Mouse (Mus musculus) heart, embryonic 16.5 days (tissue): Measurements from ENCODE around the gene Hvcn1. TPM values are rescaled to one million over a fixed set of nuclear protein-coding genes. Genes with fewer than 3 reads are reported as not detected.

ENCODE experiments used
- ATAC-seq: fragments of 200-750 bp; cut with Nextera tagmentation; replicated peaks from 2 replicates; pipeline ENCODE4 v1.8.0; 2017; ENCODE audit warnings: moderate number of reproducible peaks; ENCODE audit not compliant: insufficient read depth, low FRiP score; ENCODE audit errors: extremely low read depth
- H3K27ac ChIP-seq: fragments of 300-500 bp; sonication (generic); 2 replicates; pipeline ENCODE4 v1.5.1; 2014; ENCODE audit warnings: mild to moderate bottlenecking, low read length, control low read depth, moderate library complexity
- H3K27me3 ChIP-seq: fragments of 300-500 bp; sonication (generic); 2 replicates; pipeline ENCODE4 v1.6.1; 2014; ENCODE audit warnings: low read length, mixed read lengths; ENCODE audit not compliant: control insufficient read depth, insufficient read depth
- H3K36me3 ChIP-seq: fragments of 300-500 bp; sonication (generic); 2 replicates; pipeline ENCODE4 v1.6.1; 2014; ENCODE audit not compliant: control insufficient read depth, insufficient read depth
- H3K4me1 ChIP-seq: fragments of 300-500 bp; sonication (generic); 2 replicates; pipeline ENCODE4 v1.6.1; 2014; ENCODE audit warnings: low read length, mixed read lengths; ENCODE audit not compliant: control insufficient read depth, insufficient read depth
- H3K4me2 ChIP-seq: fragments of 300-500 bp; sonication (generic); 2 replicates; pipeline ENCODE4 v1.6.1; 2014; ENCODE audit warnings: low read depth, mild to moderate bottlenecking, control low read depth, low read length
- H3K4me3 ChIP-seq: fragments of 300-500 bp; sonication (generic); 2 replicates; pipeline ENCODE4 v1.5.1; 2014; ENCODE audit warnings: mild to moderate bottlenecking, control low read depth, low read length
- H3K9ac ChIP-seq: fragments of 300-500 bp; sonication (generic); 2 replicates; pipeline ENCODE4 v1.6.1; 2014; ENCODE audit warnings: low read length, control low read depth
- H3K9me3 ChIP-seq: fragments of 300-500 bp; sonication (generic); replicated peaks from 2 replicates; pipeline ENCODE4 v1.6.1; 2016; ENCODE audit warnings: low read length; ENCODE audit not compliant: control insufficient read depth
- WGBS: fragments of 180-500 bp; shearing (Covaris S2); extraction: QIAGEN DNeasy Blood & Tissue Kit; methylation state at CpG from one replicate; pipeline ENCODE4 v1.1.7; 2014; 5-methylcytosine and 5-hydroxymethylcytosine counted together
- polyA plus RNA-seq: library from polyadenylated mRNA; unstranded; fragments of >200 nt; fragmentation: Nextera tagmentation; extraction: Ambion mirVana; gene quantifications from 2 replicates; pipeline ENCODE4 v1.2.1, GENCODE M21; 2015

The Hvcn1 gene
- polyA plus RNA-seq, 1 experiment from 2014 or later: 5.7 TPM

DNA sequence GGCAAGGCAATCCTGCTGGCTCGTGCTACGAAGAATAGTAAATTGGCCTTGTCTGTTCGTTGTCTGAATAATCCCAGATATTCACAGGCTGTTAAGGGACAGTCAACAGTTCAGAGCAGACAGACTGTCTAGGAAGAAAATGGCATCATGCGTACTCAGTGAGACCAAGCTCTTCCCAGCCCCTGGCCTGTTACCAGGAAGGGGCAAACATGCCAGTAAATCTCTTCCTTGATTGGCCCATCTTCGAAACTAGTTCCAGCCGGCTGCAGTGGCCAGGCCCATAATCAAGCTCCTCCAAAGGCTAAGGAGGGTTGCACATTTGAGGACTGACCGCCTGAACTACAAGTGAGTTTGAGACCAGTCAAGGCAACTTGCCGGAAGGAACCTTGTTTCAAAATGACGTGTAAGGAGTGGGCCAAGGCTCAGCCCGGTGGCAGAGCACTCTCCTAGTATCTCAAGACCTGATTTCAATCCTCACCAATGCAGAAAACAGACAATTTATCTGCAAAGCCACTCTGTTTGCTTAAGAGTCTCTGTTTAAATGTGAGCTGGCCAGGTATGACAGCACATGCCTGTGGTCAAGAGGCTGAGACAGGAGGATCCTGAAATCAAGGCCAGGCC lies 40.1 kb downstream of the Hvcn1 start:
- peaks cover 3% of the 10 kb centered on the region for H3K36me3 ChIP-seq
- no peak overlapping the region for H3K27ac ChIP-seq
- ATAC-seq: no peak
- H3K27me3 ChIP-seq: no peaks in the 10 kb centered on the region
- no peak overlapping the region for H3K4me2 ChIP-seq
- H3K4me1 ChIP-seq: peaks cover 7% of the 10 kb centered on the region; the same call in 1 of the 2 replicates
- no peak overlapping the region for H3K9ac ChIP-seq
- 83% methylated on average over 10 of the region's 10 CpGs for WGBS
- H3K9me3 ChIP-seq: no peaks in the 10 kb centered on the region
- H3K4me3 ChIP-seq: no peak overlapping the region

GRCm38 (mm10) chr5:122247529-122247928 lies 40.9 kb downstream of the Hvcn1 start:
- H3K4me2 ChIP-seq: no peak overlapping the region
- peak; percentile 64; the same call in 1 of the 2 replicates for ATAC-seq
- no peak overlapping the region for H3K9ac ChIP-seq
- no peak overlapping the region for H3K4me3 ChIP-seq
- no peaks in the 10 kb centered on the region; the same call in 1 of the 2 replicates for H3K36me3 ChIP-seq
- H3K4me1 ChIP-seq: peaks cover 7% of the 10 kb centered on the region; the same call in 1 of the 2 replicates
- WGBS: 59% methylated on average over 11 of the region's 11 CpGs
- H3K9me3 ChIP-seq: no peaks in the 10 kb centered on the region
- H3K27me3 ChIP-seq: no peaks in the 10 kb centered on the region
- H3K27ac ChIP-seq: no peak overlapping the region

GRCm38 (mm10) chr5:122247934-122248333 lies 41.3 kb downstream of the Hvcn1 start:
- no peaks in the 10 kb centered on the region for H3K27me3 ChIP-seq
- no peaks in the 10 kb centered on the region for H3K9me3 ChIP-seq
- H3K36me3 ChIP-seq: no peaks in the 10 kb centered on the region; the same call in 1 of the 2 replicates
- H3K27ac ChIP-seq: no peak overlapping the region
- H3K4me2 ChIP-seq: no peak overlapping the region
- H3K4me3 ChIP-seq: no peak overlapping the region
- H3K9ac ChIP-seq: no peak overlapping the region
- no peak for ATAC-seq
- peaks cover 7% of the 10 kb centered on the region; the same call in 1 of the 2 replicates for H3K4me1 ChIP-seq
- WGBS: 92% methylated on average over 7 of the region's 7 CpGs

GRCm38 (mm10) chr5:122249281-122249680 lies 42.7 kb downstream of the Hvcn1 start:
- no peak for ATAC-seq
- no peaks in the 10 kb centered on the region for H3K9me3 ChIP-seq
- H3K9ac ChIP-seq: no peak overlapping the region
- H3K36me3 ChIP-seq: peaks cover 4% of the 10 kb centered on the region
- no peak overlapping the region for H3K4me3 ChIP-seq
- no peaks in the 10 kb centered on the region for H3K27me3 ChIP-seq
- 81% methylated on average over 4 of the region's 4 CpGs for WGBS
- no peak overlapping the region for H3K4me2 ChIP-seq
- peaks cover 7% of the 10 kb centered on the region; the same call in 1 of the 2 replicates for H3K4me1 ChIP-seq
- no peak overlapping the region for H3K27ac ChIP-seq

DNA sequence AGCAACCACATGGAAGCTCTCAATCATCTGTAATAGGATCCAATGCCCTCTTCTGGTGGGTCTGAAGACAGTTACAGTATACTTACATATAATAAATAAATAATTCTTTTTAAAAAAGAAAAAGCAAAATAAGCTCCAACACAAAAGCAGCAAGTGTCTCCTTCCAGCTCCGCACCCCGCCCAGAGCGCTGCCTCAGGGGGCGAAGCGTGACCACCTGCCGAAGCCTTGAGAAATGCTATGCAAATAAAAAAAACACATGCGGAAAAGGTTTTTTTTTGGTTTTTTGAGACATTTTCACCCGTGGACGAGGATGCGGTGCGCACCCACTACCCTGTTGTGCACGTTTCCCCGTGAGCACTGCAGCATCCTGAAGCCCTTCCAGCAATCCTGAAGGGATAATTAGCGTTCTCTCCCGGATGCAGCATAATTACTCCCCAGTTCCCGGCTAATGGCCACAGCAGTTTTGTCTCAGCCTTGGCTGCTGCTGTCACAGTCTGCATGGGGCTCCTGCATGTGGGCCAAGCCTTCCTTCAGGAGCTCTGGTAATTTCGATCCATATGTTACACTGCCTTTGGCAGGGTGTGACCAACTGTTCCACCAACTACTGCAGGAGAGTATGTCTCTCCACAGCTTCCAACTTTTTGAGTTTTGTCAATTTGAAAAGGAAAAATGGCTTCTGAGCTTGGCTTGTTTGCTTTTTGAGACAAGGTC lies 45.4 kb downstream of the Hvcn1 start:
- no peak overlapping the region for H3K4me2 ChIP-seq
- H3K4me1 ChIP-seq: peaks cover 7% of the 10 kb centered on the region; the same call in 1 of the 2 replicates
- 92% methylated on average over 17 of the region's 17 CpGs for WGBS
- H3K27ac ChIP-seq: no peak overlapping the region
- no peak for ATAC-seq
- H3K27me3 ChIP-seq: no peaks in the 10 kb centered on the region
- H3K9me3 ChIP-seq: no peaks in the 10 kb centered on the region
- peaks cover 22% of the 10 kb centered on the region for H3K36me3 ChIP-seq
- H3K4me3 ChIP-seq: no peak overlapping the region
- H3K9ac ChIP-seq: no peak overlapping the region

- no peak overlapping the region for H3K9ac ChIP-seq
- no peak overlapping the region for H3K4me3 ChIP-seq
- H3K27ac ChIP-seq: no peak overlapping the region
- H3K36me3 ChIP-seq: peaks cover 28% of the 10 kb centered on the region
- peaks cover 2% of the 10 kb centered on the region; the same call in 1 of the 2 replicates for H3K4me1 ChIP-seq
- 50% methylated on average over 6 of the region's 6 CpGs for WGBS
- no peak overlapping the region for H3K4me2 ChIP-seq
- no peaks in the 10 kb centered on the region for H3K27me3 ChIP-seq
- H3K9me3 ChIP-seq: no peaks in the 10 kb centered on the region
- ATAC-seq: no peak
These were observed 51.6 kb downstream of the Hvcn1 start for GRCm38 (mm10) chr5:122258027-122258741.

DNA sequence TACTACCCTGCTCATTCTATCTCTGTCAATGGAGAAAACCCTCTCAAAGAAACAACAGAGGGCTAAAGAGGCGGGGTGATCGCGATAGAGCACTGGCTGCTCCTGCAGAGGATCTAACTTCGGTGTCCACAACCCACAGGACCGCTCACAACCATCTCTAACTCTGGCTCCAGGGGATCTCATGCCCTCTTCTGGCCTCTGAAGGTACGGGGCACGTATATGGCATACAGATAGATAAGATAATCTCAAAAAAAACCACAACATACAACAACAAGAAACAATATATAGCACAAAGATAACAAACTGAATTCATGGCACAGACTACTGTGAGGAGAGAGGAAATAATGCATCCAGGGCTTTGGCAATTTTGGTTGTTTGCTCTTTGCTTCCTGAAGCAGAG lies 55.5 kb downstream of the Hvcn1 start:
- H3K4me2 ChIP-seq: no peak overlapping the region
- WGBS: 53% methylated on average over 7 of the region's 7 CpGs
- H3K27me3 ChIP-seq: no peaks in the 10 kb centered on the region
- H3K36me3 ChIP-seq: peaks cover 6% of the 10 kb centered on the region
- no peaks in the 10 kb centered on the region for H3K9me3 ChIP-seq
- no peak for ATAC-seq
- no peak overlapping the region for H3K4me3 ChIP-seq
- peaks cover 13% of the 10 kb centered on the region for H3K4me1 ChIP-seq
- H3K9ac ChIP-seq: no peak overlapping the region
- H3K27ac ChIP-seq: no peak overlapping the region

GRCm38 (mm10) chr5:122263933-122264905 lies 57.6 kb downstream of the Hvcn1 start, which contains the start of gene Tctn1:
Gene Tctn1, minus strand, starts transcription at chr5:122264460.
- Histone ChIP-seq H3K27ac (peak within 1 kb of the TSS; percentile 52; the same call in 1 of the 2 replicates), H3K9me3 (no peaks in the 10 kb centered on the region), H3K4me3 (peak within 1 kb of the TSS; percentile 88), H3K4me1 (peaks cover 13% of the 10 kb centered on the region), H3K9ac (peak within 1 kb of the TSS; percentile 87), H3K36me3 (no peaks in the 10 kb centered on the region), H3K27me3 (no peaks in the 10 kb centered on the region), H3K4me2 (peak within 1 kb of the TSS; percentile 89)
- peak; percentile 98 for ATAC-seq
- WGBS: 1% methylated on average over 49 of the region's 49 CpGs
